Mouse (Mus musculus): ENCODE measurements around the gene Gm9945. TPM values are rescaled to one million over a fixed set of nuclear protein-coding genes. Genes with fewer than 3 reads are reported as not detected.

The Gm9945 gene
- polyA plus RNA-seq, 1 experiment from 2014 or later, result not detected

GRCm38 (mm10) chr11:53522362-53522761, 42.4 kb downstream of the Gm9945 start:
- ATAC-seq, result no peak
- in situ Hi-C loops (cut with MboI; ENCODE audit: low pct_unique_long_range_greater_than_20kb), result no loop called here

GRCm38 (mm10) chr11:53522930-53523329, 43.0 kb downstream of the Gm9945 start:
- ChIA-PET CTCF (no interaction called here), POLR2A (interaction anchor here (1.1 kb wide), 1 partner anchor 19 kb away, joined by 3 read pairs; no protein-coding TSS in a partner anchor)
- no peak for TF ChIP-seq CTCF (IDR thresholded peaks at IDR 0.05)
- H3K27me3 ChIP-seq, result no peaks in the 10 kb centered on the region
- ATAC-seq (no peak), DNase-seq (ENCODE audit: low read depth, low spot score) (no peak)
- in situ Hi-C loops (cut with MboI; ENCODE audit: low pct_unique_long_range_greater_than_20kb), result no loop called here

More at GRCm38 (mm10) chr11:53522362-53522761, 42.4 kb downstream of the Gm9945 start:
- no peaks in the 10 kb centered on the region for H3K27me3 ChIP-seq
- POLR2A ChIA-PET, result interaction anchor here (1.1 kb wide), 1 partner anchor 18 kb away, joined by 3 read pairs; no protein-coding TSS in a partner anchor
- no peak for TF ChIP-seq CTCF (IDR thresholded peaks at IDR 0.05)
- CTCF ChIA-PET, result no interaction called here
- DNase-seq (ENCODE audit: low read depth, low spot score), result no peak

- H3K27me3 ChIP-seq, result no peaks in the 10 kb centered on the region
- CTCF ChIA-PET, result interaction anchor here (1.4 kb wide), 1 partner anchor 16 kb away, joined by 3 read pairs; no protein-coding TSS in a partner anchor
- ATAC-seq (no peak), DNase-seq (ENCODE audit: low read depth, low spot score) (no peak)
- TF ChIP-seq CTCF (IDR thresholded peaks at IDR 0.05), result no peak
- POLR2A ChIA-PET, result interaction anchor here (1.1 kb wide), 1 partner anchor 19 kb away, joined by 3 read pairs; no protein-coding TSS in a partner anchor
- in situ Hi-C loops (cut with MboI; ENCODE audit: low pct_unique_long_range_greater_than_20kb), result no loop called here
These were observed 43.8 kb downstream of the Gm9945 start for GRCm38 (mm10) chr11:53523545-53524405.

GRCm38 (mm10) chr11:53524905-53525304, 44.9 kb downstream of the Gm9945 start:
- POLR2A ChIA-PET, result interaction anchor here (0.6 kb wide), 1 partner anchor 219 kb away, joined by 5 read pairs; no protein-coding TSS in a partner anchor
- no peaks in the 10 kb centered on the region for H3K27me3 ChIP-seq
- no peak for DNase-seq (ENCODE audit: low read depth, low spot score)
- ATAC-seq, result no peak
- in situ Hi-C loops (cut with MboI; ENCODE audit: low pct_unique_long_range_greater_than_20kb), result no loop called here
- no peak for TF ChIP-seq CTCF (IDR thresholded peaks at IDR 0.05)
- CTCF ChIA-PET, result interaction anchor here (1.4 kb wide), 1 partner anchor 17 kb away, joined by 3 read pairs; no protein-coding TSS in a partner anchor

- DNase-seq (ENCODE audit: low read depth, low spot score) (no peak), ATAC-seq (no peak)
- TF ChIP-seq CTCF (IDR thresholded peaks at IDR 0.05), result no peak
- POLR2A ChIA-PET, result no interaction called here
- no peaks in the 10 kb centered on the region for H3K27me3 ChIP-seq
- in situ Hi-C loops (cut with MboI; ENCODE audit: low pct_unique_long_range_greater_than_20kb), result no loop called here
- CTCF ChIA-PET, result interaction anchor here (1.4 to 2.1 kb wide), 2 partner anchors 18 to 26 kb away, joined by 3 to 7 read pairs; no protein-coding TSS in a partner anchor
These were observed 45.5 kb downstream of the Gm9945 start for GRCm38 (mm10) chr11:53525461-53525860.

- ATAC-seq, result no peak
- CTCF ChIA-PET, result no interaction called here
- POLR2A ChIA-PET, result no interaction called here
- no peak for DNase-seq (ENCODE audit: low read depth, low spot score)
- TF ChIP-seq CTCF (IDR thresholded peaks at IDR 0.05), result no peak
- in situ Hi-C loops (cut with MboI; ENCODE audit: low pct_unique_long_range_greater_than_20kb), result no loop called here
- H3K27me3 ChIP-seq, result no peaks in the 10 kb centered on the region
These were observed 48.7 kb downstream of the Gm9945 start for GRCm38 (mm10) chr11:53528397-53529252.

GRCm38 (mm10) chr11:53529253-53529557, 49.2 kb downstream of the Gm9945 start:
- no peak for ATAC-seq

GRCm38 (mm10) chr11:53530001-53530400, 50.0 kb downstream of the Gm9945 start:
- in situ Hi-C loops (cut with MboI; ENCODE audit: low pct_unique_long_range_greater_than_20kb), result no loop called here
- CTCF ChIA-PET, result no interaction called here
- DNase-seq (ENCODE audit: low read depth, low spot score), result no peak
- H3K27me3 ChIP-seq, result no peaks in the 10 kb centered on the region
- ATAC-seq, result no peak
- TF ChIP-seq CTCF (IDR thresholded peaks at IDR 0.05), result no peak
- POLR2A ChIA-PET, result no interaction called here

More at GRCm38 (mm10) chr11:53529253-53529557, 49.2 kb downstream of the Gm9945 start:
- CTCF ChIA-PET, result no interaction called here
- POLR2A ChIA-PET, result no interaction called here
- no peak for DNase-seq (ENCODE audit: low read depth, low spot score)
- H3K27me3 ChIP-seq, result no peaks in the 10 kb centered on the region
- no peak for TF ChIP-seq CTCF (IDR thresholded peaks at IDR 0.05)
- in situ Hi-C loops (cut with MboI; ENCODE audit: low pct_unique_long_range_greater_than_20kb), result no loop called here

Other genes with a start within 250 kb of the Gm9945 start
- 190 TPM for gene Hspa4, start 179.7 kb upstream of the Gm9945 start, polyA plus RNA-seq (2021)
- gene Zcchc10, start 155.5 kb upstream of the Gm9945 start, polyA plus RNA-seq (2021), result 14.4 TPM
- gene Aff4, start 129.3 kb upstream of the Gm9945 start, polyA plus RNA-seq (2021), result 73.6 TPM
- 0.12 TPM for gene Leap2, start 57.0 kb upstream of the Gm9945 start, polyA plus RNA-seq (2021)
- gene Uqcrq, start 49.3 kb upstream of the Gm9945 start, polyA plus RNA-seq (2021), result 664 TPM
- 0.08 TPM for gene Gdf9, start 49.1 kb upstream of the Gm9945 start, polyA plus RNA-seq (2021)
- not detected for gene Gm10447, start 23.1 kb upstream of the Gm9945 start, polyA plus RNA-seq (2021)
- gene Shroom1, start 23.0 kb upstream of the Gm9945 start, polyA plus RNA-seq (2021), result not detected
- gene Gm9837, start 9.7 kb upstream of the Gm9945 start, polyA plus RNA-seq (2021), result not detected
- not detected for gene Sowaha, start 108 bp downstream of the Gm9945 start, polyA plus RNA-seq (2021)
- 55.7 TPM for gene Sept8, start 39.1 kb downstream of the Gm9945 start, polyA plus RNA-seq (2021)
- 52.7 TPM for gene Kif3a, start 87.2 kb downstream of the Gm9945 start, polyA plus RNA-seq (2021)
- gene Il4, start 138.5 kb downstream of the Gm9945 start, polyA plus RNA-seq (2021), result 3.2 TPM
- not detected for gene Il13, start 154.5 kb downstream of the Gm9945 start, polyA plus RNA-seq (2021)
- gene Rad50, start 227.2 kb downstream of the Gm9945 start, polyA plus RNA-seq (2021), result 20.9 TPM
- not detected for gene Il5, start 240.6 kb downstream of the Gm9945 start, polyA plus RNA-seq (2021)